Mouse (Mus musculus): ENCODE results near the gene Gm11639.

Gm11639 gene

GRCm38 (mm10) chr11:104663878-104664261 is 21.6 kb upstream of the Gm11639 start:
- H3K36me3 ChIP-seq (ENCODE audit: insufficient read depth, low read length) = no peaks in the 10 kb centered on the region
- peaks cover 8% of the 10 kb centered on the region for H3K9me3 ChIP-seq (ENCODE audit: low read length)
- H3K27me3 ChIP-seq (ENCODE audit: insufficient read depth, low read length) = peaks cover 7% of the 10 kb centered on the region
- no peak overlapping the region for H3K4me3 ChIP-seq (replicated peaks; ENCODE audit: low read length)
- TF ChIP-seq CTCF (conservative IDR thresholded peaks at IDR 0.05; ENCODE audit: low read length) (no peak), POU5F1 (IDR thresholded peaks at IDR 0.05; ENCODE audit: borderline replicate concordance, low read length) (no peak), NANOG (IDR thresholded peaks at IDR 0.05; ENCODE audit: borderline replicate concordance, low read length) (no peak)
- H3K4me1 ChIP-seq (replicated peaks; ENCODE audit: low read depth, low read length) = peaks cover 17% of the 10 kb centered on the region

GRCm38 (mm10) chr11:104664441-104664840 is 21.1 kb upstream of the Gm11639 start:
- TF ChIP-seq POU5F1 (IDR thresholded peaks at IDR 0.05; ENCODE audit: borderline replicate concordance, low read length) (no peak), NANOG (IDR thresholded peaks at IDR 0.05; ENCODE audit: borderline replicate concordance, low read length) (no peak), CTCF (conservative IDR thresholded peaks at IDR 0.05; ENCODE audit: low read length) (no peak)
- Histone ChIP-seq H3K27me3 (ENCODE audit: insufficient read depth, low read length) (0 out of 2 replicates have a peak, but pooled peaks cover 3% of the 10 kb centered on the region), H3K4me3 (replicated peaks; ENCODE audit: low read length) (no peak overlapping the region), H3K9me3 (ENCODE audit: low read length) (peaks cover 8% of the 10 kb centered on the region), H3K4me1 (replicated peaks; ENCODE audit: low read depth, low read length) (peaks cover 14% of the 10 kb centered on the region), H3K36me3 (ENCODE audit: insufficient read depth, low read length) (no peaks in the 10 kb centered on the region)

- Histone ChIP-seq H3K27me3 (ENCODE audit: insufficient read depth, low read length) (0 out of 2 replicates have a peak, but pooled peaks cover 3% of the 10 kb centered on the region), H3K4me1 (replicated peaks; ENCODE audit: low read depth, low read length) (no peaks in the 10 kb centered on the region), H3K36me3 (ENCODE audit: insufficient read depth, low read length) (no peaks in the 10 kb centered on the region), H3K4me3 (replicated peaks; ENCODE audit: low read length) (no peak overlapping the region), H3K9me3 (ENCODE audit: low read length) (no peaks in the 10 kb centered on the region)
- TF ChIP-seq POU5F1 (IDR thresholded peaks at IDR 0.05; ENCODE audit: borderline replicate concordance, low read length) = no peak
These were observed 18.1 kb upstream of the Gm11639 start for GRCm38 (mm10) chr11:104667399-104667798.

GRCm38 (mm10) chr11:104673412-104673811 is 12.1 kb upstream of the Gm11639 start:
- no peak overlapping the region for H3K4me3 ChIP-seq (replicated peaks; ENCODE audit: low read length)
- TF ChIP-seq POU5F1 (IDR thresholded peaks at IDR 0.05; ENCODE audit: borderline replicate concordance, low read length) = no peak
- no peaks in the 10 kb centered on the region for H3K4me1 ChIP-seq (replicated peaks; ENCODE audit: low read depth, low read length)
- peaks cover 4% of the 10 kb centered on the region; the same call in 1 of the 2 replicates for H3K27me3 ChIP-seq (ENCODE audit: insufficient read depth, low read length)
- no peaks in the 10 kb centered on the region for H3K36me3 ChIP-seq (ENCODE audit: insufficient read depth, low read length)
- H3K9me3 ChIP-seq (ENCODE audit: low read length) = no peaks in the 10 kb centered on the region

GRCm38 (mm10) chr11:104674768-104675167 is 10.7 kb upstream of the Gm11639 start:
- H3K9me3 ChIP-seq (ENCODE audit: low read length) = no peaks in the 10 kb centered on the region
- H3K4me3 ChIP-seq (replicated peaks; ENCODE audit: low read length) = no peak overlapping the region
- no peaks in the 10 kb centered on the region for H3K4me1 ChIP-seq (replicated peaks; ENCODE audit: low read depth, low read length)
- peaks cover 4% of the 10 kb centered on the region; the same call in 1 of the 2 replicates for H3K27me3 ChIP-seq (ENCODE audit: insufficient read depth, low read length)
- TF ChIP-seq POU5F1 (IDR thresholded peaks at IDR 0.05; ENCODE audit: borderline replicate concordance, low read length) (no peak), CTCF (conservative IDR thresholded peaks at IDR 0.05; ENCODE audit: low read length) (no peak), NANOG (IDR thresholded peaks at IDR 0.05; ENCODE audit: borderline replicate concordance, low read length) (no peak)
- no peaks in the 10 kb centered on the region for H3K36me3 ChIP-seq (ENCODE audit: insufficient read depth, low read length)

GRCm38 (mm10) chr11:104693235-104693634 is 7.7 kb downstream of the Gm11639 start:
- no peak for TF ChIP-seq CTCF (conservative IDR thresholded peaks at IDR 0.05; ENCODE audit: low read length)
- TF ChIP-seq POU5F1 (IDR thresholded peaks at IDR 0.05; ENCODE audit: borderline replicate concordance, low read length) = no peak
- no peak for TF ChIP-seq NANOG (IDR thresholded peaks at IDR 0.05; ENCODE audit: borderline replicate concordance, low read length)
- Histone ChIP-seq H3K4me3 (replicated peaks; ENCODE audit: low read length) (no peak overlapping the region), H3K36me3 (ENCODE audit: insufficient read depth, low read length) (no peaks in the 10 kb centered on the region), H3K4me1 (replicated peaks; ENCODE audit: low read depth, low read length) (no peaks in the 10 kb centered on the region), H3K9me3 (ENCODE audit: low read length) (no peaks in the 10 kb centered on the region), H3K27me3 (ENCODE audit: insufficient read depth, low read length) (no peaks in the 10 kb centered on the region)

- H3K27me3 ChIP-seq (ENCODE audit: insufficient read depth, low read length) = no peaks in the 10 kb centered on the region
- no peak overlapping the region for H3K4me3 ChIP-seq (replicated peaks; ENCODE audit: low read length)
- H3K4me1 ChIP-seq (replicated peaks; ENCODE audit: low read depth, low read length) = no peaks in the 10 kb centered on the region; the same call in 1 of the 2 replicates
- H3K36me3 ChIP-seq (ENCODE audit: insufficient read depth, low read length) = no peaks in the 10 kb centered on the region
- TF ChIP-seq NANOG (IDR thresholded peaks at IDR 0.05; ENCODE audit: borderline replicate concordance, low read length) (no peak), POU5F1 (IDR thresholded peaks at IDR 0.05; ENCODE audit: borderline replicate concordance, low read length) (no peak), CTCF (conservative IDR thresholded peaks at IDR 0.05; ENCODE audit: low read length) (no peak)
- no peaks in the 10 kb centered on the region for H3K9me3 ChIP-seq (ENCODE audit: low read length)
These were observed 18.6 kb downstream of the Gm11639 start for GRCm38 (mm10) chr11:104704097-104704496.

GRCm38 (mm10) chr11:104707084-104707483 is 21.6 kb downstream of the Gm11639 start:
- Histone ChIP-seq H3K4me1 (replicated peaks; ENCODE audit: low read depth, low read length) (no peaks in the 10 kb centered on the region; the same call in 1 of the 2 replicates), H3K27me3 (ENCODE audit: insufficient read depth, low read length) (no peaks in the 10 kb centered on the region), H3K36me3 (ENCODE audit: insufficient read depth, low read length) (no peaks in the 10 kb centered on the region), H3K9me3 (ENCODE audit: low read length) (no peaks in the 10 kb centered on the region), H3K4me3 (replicated peaks; ENCODE audit: low read length) (no peak overlapping the region)
- TF ChIP-seq NANOG (IDR thresholded peaks at IDR 0.05; ENCODE audit: borderline replicate concordance, low read length) = no peak
- TF ChIP-seq CTCF (conservative IDR thresholded peaks at IDR 0.05; ENCODE audit: low read length) = peak; percentile 10; the same call in 1 of the 2 replicates

GRCm38 (mm10) chr11:104744995-104745568 is 59.6 kb downstream of the Gm11639 start:
- no peak for TF ChIP-seq NANOG (IDR thresholded peaks at IDR 0.05; ENCODE audit: borderline replicate concordance, low read length)
- no peak for TF ChIP-seq CTCF (conservative IDR thresholded peaks at IDR 0.05; ENCODE audit: low read length)
- TF ChIP-seq POU5F1 (IDR thresholded peaks at IDR 0.05; ENCODE audit: borderline replicate concordance, low read length) = no peak
- peaks cover 4% of the 10 kb centered on the region; the same call in 1 of the 2 replicates for H3K4me1 ChIP-seq (replicated peaks; ENCODE audit: low read depth, low read length)
- H3K9me3 ChIP-seq (ENCODE audit: low read length) = no peaks in the 10 kb centered on the region
- no peak overlapping the region for H3K4me3 ChIP-seq (replicated peaks; ENCODE audit: low read length)
- no peaks in the 10 kb centered on the region for H3K27me3 ChIP-seq (ENCODE audit: insufficient read depth, low read length)
- H3K36me3 ChIP-seq (ENCODE audit: insufficient read depth, low read length) = no peaks in the 10 kb centered on the region
